Mouse (Mus musculus) forebrain, postnatal 0 days (tissue): Measurements from ENCODE around the gene Nmur1. TPM values are rescaled to one million over a fixed set of nuclear protein-coding genes. Genes with fewer than 3 reads are reported as not detected.

Experiments used
- ATAC-seq: fragments of 200-750 bp; cut with Nextera tagmentation; 2 replicates; pipeline ENCODE4 v1.8.0; 2017; ENCODE audit warnings: mild to moderate bottlenecking, moderate library complexity
- DNase-seq: peaks from one replicate; pipeline ENCODE4 v3.0.0-alpha.2; 2015
- H3K27ac ChIP-seq: fragments of 300-500 bp; sonication (generic); 2 replicates; pipeline ENCODE4 v1.5.1; 2014; ENCODE audit warnings: low read depth, mild to moderate bottlenecking, antibody characterized with exemption, low read length, moderate library complexity, mixed read lengths
- H3K27me3 ChIP-seq: fragments of 300-500 bp; sonication (generic); 2 replicates; pipeline ENCODE4 v1.6.1; 2014; ENCODE audit warnings: mild to moderate bottlenecking, low read length, mixed read lengths; ENCODE audit not compliant: insufficient read depth
- H3K36me3 ChIP-seq: fragments of 300-500 bp; sonication (generic); 2 replicates; pipeline ENCODE4 v1.6.1; 2014; ENCODE audit warnings: mild to moderate bottlenecking, moderate library complexity; ENCODE audit not compliant: insufficient read depth
- H3K4me1 ChIP-seq: fragments of 300-500 bp; sonication (generic); 2 replicates; pipeline ENCODE4 v1.6.1; 2014; ENCODE audit warnings: antibody characterized with exemption; ENCODE audit not compliant: insufficient read depth
- H3K4me2 ChIP-seq: fragments of 300-500 bp; sonication (generic); 2 replicates; pipeline ENCODE4 v1.6.1; 2014; ENCODE audit warnings: low read depth, mild to moderate bottlenecking, moderate library complexity
- H3K4me3 ChIP-seq: fragments of 300-500 bp; sonication (generic); 2 replicates; pipeline ENCODE4 v1.5.1; 2014; ENCODE audit warnings: low read depth, low read length, mixed read lengths
- H3K9ac ChIP-seq: fragments of 300-500 bp; sonication (generic); 2 replicates; pipeline ENCODE4 v1.6.1; 2014; ENCODE audit warnings: mild to moderate bottlenecking
- H3K9me3 ChIP-seq: fragments of 300-500 bp; sonication (generic); 2 replicates; pipeline ENCODE4 v1.6.1; 2016; ENCODE audit warnings: low read length
- CTCF ChIP-seq: sonication (generic); IDR thresholded peaks from 2 replicates; pipeline ENCODE4 v1.5.1; 2016; ENCODE audit warnings: antibody characterized with exemption, control low read depth, low read depth
- WGBS: fragments of 180-500 bp; shearing (Covaris S2); extraction: QIAGEN DNeasy Blood & Tissue Kit; methylation state at CpG from one replicate; pipeline ENCODE4 v1.1.7; 2014; 5-methylcytosine and 5-hydroxymethylcytosine counted together
- polyA plus RNA-seq: library from polyadenylated mRNA; unstranded; fragments of >200 nt; fragmentation: Nextera tagmentation; extraction: Ambion mirVana; gene quantifications from 2 replicates; pipeline ENCODE4 v1.2.1, GENCODE M21; 2015
- total RNA-seq: library from RNA; depleted of rRNA; stranded (reverse); fragments of >200 nt; gene quantifications from 2 replicates; pipeline ENCODE4 v1.2.3, GENCODE M21; 2014

The Nmur1 gene
- total and polyA plus RNA-seq, 2 experiments from 2014 or later = 0.17 to 0.33 TPM

GRCm38 (mm10) chr1:86448272-86448671, 22.2 kb upstream of the Nmur1 start:
- Histone ChIP-seq H3K4me3 (no peak overlapping the region), H3K4me1 (peaks cover 4% of the 10 kb centered on the region), H3K9me3 (no peaks in the 10 kb centered on the region), H3K36me3 (no peaks in the 10 kb centered on the region), H3K27me3 (no peaks in the 10 kb centered on the region), H3K9ac (no peak overlapping the region), H3K27ac (peak overlapping the region; percentile 57; the same call in 1 of the 2 replicates), H3K4me2 (no peak overlapping the region)
- ATAC-seq (peak; percentile 36; the same call in 1 of the 2 replicates), DNase-seq (no peak)
- 31% methylated on average over 4 of the region's 4 CpGs for WGBS
- no peak for TF ChIP-seq CTCF

- no peak for TF ChIP-seq CTCF
- H3K4me1 ChIP-seq = peaks cover 8% of the 10 kb centered on the region
- peak; percentile 27; the same call in 1 of the 2 replicates for ATAC-seq
- peak overlapping the region; percentile 57; the same call in 1 of the 2 replicates for H3K27ac ChIP-seq
- 38% methylated on average over 13 of the region's 13 CpGs for WGBS
- no peak overlapping the region for H3K4me3 ChIP-seq
- no peaks in the 10 kb centered on the region for H3K9me3 ChIP-seq
- no peak overlapping the region for H3K9ac ChIP-seq
- no peaks in the 10 kb centered on the region for H3K27me3 ChIP-seq
- no peaks in the 10 kb centered on the region for H3K36me3 ChIP-seq
- no peak overlapping the region for H3K4me2 ChIP-seq
- DNase-seq = no peak
Measured at GRCm38 (mm10) chr1:86447596-86448171, 21.7 kb upstream of the Nmur1 start.

DNA sequence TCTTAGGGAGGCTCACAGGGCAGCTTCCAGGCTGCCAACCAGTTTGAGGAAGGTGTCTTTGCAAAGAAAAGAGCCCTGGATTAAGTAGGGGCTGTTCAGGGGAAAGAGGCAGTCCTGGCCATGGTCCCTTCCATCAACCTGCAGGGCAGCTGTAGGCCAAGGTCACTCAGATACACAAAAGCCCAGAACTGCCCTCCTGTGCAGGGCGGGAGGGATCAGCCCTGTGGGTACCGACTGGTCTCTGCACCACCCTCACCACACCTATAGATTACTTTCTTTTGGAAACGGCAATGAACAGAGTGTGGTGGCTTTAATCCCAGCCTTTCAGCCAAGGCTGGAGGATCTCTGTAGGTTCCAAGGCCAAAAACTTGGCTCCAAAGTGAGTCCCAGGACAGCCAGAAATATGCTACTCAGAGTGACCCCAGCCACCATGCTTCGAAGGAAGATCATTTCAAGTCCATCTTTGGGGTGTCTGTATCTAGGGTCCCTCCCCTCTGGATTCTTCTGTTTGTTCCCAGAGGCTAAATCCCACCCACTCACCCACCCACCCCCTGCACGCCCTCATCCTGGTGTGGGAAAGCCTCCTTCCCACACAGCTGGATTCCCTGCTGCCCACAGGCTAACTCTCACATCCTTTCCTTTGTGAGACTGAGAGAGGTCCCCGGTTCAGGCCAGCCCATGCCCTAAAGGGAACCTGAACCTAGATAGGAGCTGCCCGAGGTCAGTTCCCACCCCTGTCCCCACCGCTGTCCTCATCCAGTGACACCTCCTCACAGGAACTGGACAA, 17.6 kb upstream of the Nmur1 start:
- TF ChIP-seq CTCF = no peak
- 55% methylated on average over 8 of the region's 8 CpGs for whole genome bisulfite sequencing

DNA sequence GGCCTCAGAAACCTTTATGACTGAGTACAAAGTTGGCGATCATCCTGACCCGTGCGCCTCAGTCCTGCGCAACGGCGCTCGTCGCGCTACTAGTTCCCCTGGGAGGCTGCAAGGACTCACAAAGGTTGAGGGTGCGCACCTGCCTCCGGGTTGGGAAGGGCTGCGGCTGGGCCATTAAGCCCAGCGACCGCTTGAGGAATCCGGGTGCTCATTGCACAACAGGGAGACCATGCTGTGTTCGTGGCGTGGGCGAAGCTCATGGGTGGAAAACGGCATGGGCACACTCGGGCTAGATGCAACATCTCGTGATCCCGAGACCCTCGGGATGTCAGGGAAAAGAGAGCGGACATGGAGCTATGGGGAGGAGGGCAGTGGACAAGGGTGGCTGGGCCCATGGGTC, 16.8 kb upstream of the Nmur1 start:
- H3K9me3 ChIP-seq = no peaks in the 10 kb centered on the region
- no peaks in the 10 kb centered on the region for H3K27me3 ChIP-seq
- DNase-seq (no peak), ATAC-seq (no peak)
- no peak for TF ChIP-seq CTCF
- peak overlapping the region; percentile 99 for H3K27ac ChIP-seq
- peak overlapping the region; percentile 44 for H3K4me3 ChIP-seq
- peaks cover 19% of the 10 kb centered on the region; the same call in 1 of the 2 replicates for H3K4me1 ChIP-seq
- H3K4me2 ChIP-seq = peak overlapping the region; percentile 94
- WGBS = 2% methylated on average over 24 of the region's 24 CpGs
- no peaks in the 10 kb centered on the region for H3K36me3 ChIP-seq
- H3K9ac ChIP-seq = peak overlapping the region; percentile 92

More for the DNA sequence above, 17.6 kb upstream of the Nmur1 start:
- Histone ChIP-seq H3K4me1 (peaks cover 19% of the 10 kb centered on the region), H3K27me3 (no peaks in the 10 kb centered on the region), H3K4me2 (peak overlapping the region; percentile 94), H3K36me3 (no peaks in the 10 kb centered on the region), H3K9ac (peak overlapping the region; percentile 92), H3K9me3 (no peaks in the 10 kb centered on the region), H3K4me3 (peak overlapping the region; percentile 44; the same call in 1 of the 2 replicates), H3K27ac (peak overlapping the region; percentile 99)
- no peak for ATAC-seq
- DNase-seq = no peak

DNA sequence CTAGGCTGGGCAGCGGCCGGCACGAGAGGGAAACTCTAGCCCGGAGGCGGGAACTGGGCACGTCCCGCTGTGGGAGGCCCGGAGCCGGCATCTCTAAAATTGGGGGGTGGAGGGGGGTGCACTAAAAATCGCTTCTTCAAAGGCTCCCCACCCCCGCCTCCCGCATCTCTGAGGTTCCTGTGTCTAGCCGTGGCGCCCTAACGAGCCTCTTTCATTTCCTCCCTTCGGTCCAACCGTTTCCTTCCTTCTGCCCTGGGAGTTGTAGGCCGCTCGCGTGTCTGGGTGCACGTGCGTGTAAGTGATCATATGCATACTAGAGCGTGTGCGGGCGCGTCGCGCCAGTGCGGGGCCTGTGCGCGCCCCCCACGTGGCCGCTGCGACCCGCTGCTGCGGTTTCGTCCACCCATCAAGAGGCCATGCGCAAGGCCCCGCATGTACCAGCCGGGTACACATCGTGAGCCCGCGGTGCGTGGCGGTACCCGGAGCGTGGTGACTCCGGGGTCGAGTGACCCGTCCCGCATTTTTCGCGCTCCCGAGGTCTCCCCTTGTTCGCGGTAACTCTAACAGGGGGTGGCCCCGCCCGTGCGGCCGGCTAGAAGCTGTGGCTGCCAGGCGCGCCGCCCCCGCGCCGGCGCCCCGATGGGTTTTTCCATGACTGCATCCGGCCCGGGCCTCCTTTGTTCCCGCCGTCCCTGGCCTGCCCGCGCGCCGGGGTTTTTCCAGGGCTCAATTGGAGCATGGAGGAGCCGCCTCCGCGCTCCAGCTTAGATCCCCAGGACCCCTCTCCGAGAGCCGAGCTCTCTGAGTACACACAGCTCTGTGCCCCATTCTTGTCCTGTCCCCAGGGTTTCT, 16.2 kb upstream of the Nmur1 start:
- H3K9me3 ChIP-seq = no peaks in the 10 kb centered on the region
- H3K4me2 ChIP-seq = peak overlapping the region; percentile 94
- no peaks in the 10 kb centered on the region for H3K27me3 ChIP-seq
- WGBS = 3% methylated on average over 81 of the region's 81 CpGs
- H3K27ac ChIP-seq = peak overlapping the region; percentile 99
- H3K9ac ChIP-seq = peak overlapping the region; percentile 92
- peaks cover 19% of the 10 kb centered on the region; the same call in 1 of the 2 replicates for H3K4me1 ChIP-seq
- H3K4me3 ChIP-seq = peak overlapping the region; percentile 44
- ATAC-seq (peak; percentile 73), DNase-seq (peak; percentile 91)
- TF ChIP-seq CTCF = no peak
- no peaks in the 10 kb centered on the region for H3K36me3 ChIP-seq

DNA sequence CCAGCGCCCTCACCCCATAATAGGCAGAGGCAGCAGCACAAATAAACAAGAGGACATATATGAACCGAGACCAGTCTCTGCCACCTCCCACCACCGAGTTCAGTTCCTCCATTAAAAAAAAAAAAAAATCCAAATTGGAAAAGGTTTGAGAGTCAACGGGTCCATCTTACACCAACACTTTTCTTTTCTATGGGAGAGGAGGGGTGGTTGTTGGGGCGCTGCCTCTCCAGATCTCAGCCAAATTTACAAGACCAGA, 15.6 kb upstream of the Nmur1 start:
- no peak for ATAC-seq
- Histone ChIP-seq H3K9ac (peak overlapping the region; percentile 92), H3K4me1 (peaks cover 19% of the 10 kb centered on the region; the same call in 1 of the 2 replicates), H3K27ac (peak overlapping the region; percentile 99), H3K9me3 (no peaks in the 10 kb centered on the region), H3K4me2 (peak overlapping the region; percentile 94), H3K4me3 (peak overlapping the region; percentile 44), H3K36me3 (no peaks in the 10 kb centered on the region), H3K27me3 (no peaks in the 10 kb centered on the region)
- WGBS = 1% methylated on average over 5 of the region's 5 CpGs
- TF ChIP-seq CTCF = no peak
- DNase-seq = no peak
